Mouse (Mus musculus): ENCODE data around the gene Ctnnbip1.

- TF ChIP-seq CTCF (IDR thresholded peaks at IDR 0.05) (no peak), POLR2A (IDR thresholded peaks at IDR 0.05; ENCODE audit: insufficient read depth, low read depth, low read length) (no peak), EP300 (IDR thresholded peaks at IDR 0.05; ENCODE audit: insufficient read depth, low read depth, low read length) (0 out of 2 replicates have a peak, but pooled peaks have one; percentile 45)
Measured at GRCm38 (mm10) chr4:149525170-149525569, 7.1 kb downstream of the Ctnnbip1 start.

Measured in heart, adult 2 months (tissue).